Mouse (Mus musculus) heart, adult 2 months (tissue): ENCODE measurements around the gene Zfp57.

Experiments used
- CTCF ChIP-seq: fragments of 200-600 bp; IDR thresholded peaks from 2 replicates; pipeline ENCODE4 v1.8.1; 2022; ENCODE audit warnings: antibody characterized with exemption, mild to moderate bottlenecking, moderate library complexity
- EP300 ChIP-seq: fragments of 200-500 bp; IDR thresholded peaks from 2 replicates; pipeline ENCODE4 v1.6.1; 2011; ENCODE audit warnings: low read depth, low read length, control low read depth; ENCODE audit not compliant: insufficient read depth

- TF ChIP-seq EP300: no peak
- TF ChIP-seq CTCF: no peak
Measured at GRCm38 (mm10) chr17:37022628-37023576, 21.9 kb downstream of the Zfp57 start, which contains the start of gene Mog.
